Mouse (Mus musculus): ENCODE results near the gene Mettl23. TPM values are rescaled to one million over a fixed set of nuclear protein-coding genes. Genes with fewer than 3 reads are reported as not detected.

Mettl23 gene
- polyA plus RNA-seq, 1 experiment from 2014 or later, result 68.5 TPM

DNA sequence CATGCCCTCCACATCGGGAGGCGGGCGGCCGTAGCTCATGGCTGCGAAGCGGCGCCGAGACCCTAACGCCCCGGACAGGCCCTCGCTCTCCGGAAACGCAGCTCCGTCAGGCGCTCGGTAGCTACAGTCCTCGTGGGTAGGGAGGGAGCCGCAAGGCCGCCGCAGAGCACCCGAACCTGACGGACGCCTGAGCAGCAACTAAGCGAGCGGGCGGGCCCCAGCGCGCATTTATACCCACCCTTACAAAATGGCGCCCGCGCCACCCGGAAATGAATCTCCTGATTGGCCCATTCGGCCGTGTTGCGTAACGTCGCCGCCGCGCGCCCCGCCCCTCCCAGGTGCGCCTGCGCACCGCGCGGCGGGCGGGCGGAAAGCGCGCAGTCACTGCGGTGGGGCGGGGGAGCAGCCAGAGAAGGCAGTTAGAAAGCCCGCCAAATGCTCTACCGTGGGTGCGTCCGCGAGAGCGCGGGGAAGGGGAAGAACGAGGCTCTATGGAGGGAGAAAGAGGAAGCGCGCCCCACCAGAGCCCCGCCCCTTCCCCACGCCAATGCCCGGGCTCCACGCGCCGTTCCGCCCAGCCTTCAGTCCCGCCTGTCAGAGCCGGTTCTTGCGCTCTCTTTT is 9.9 kb downstream of the Mettl23 start, which contains the start of gene Srsf2:
Gene Srsf2, minus strand, starts transcription at position 204 of the 621 bp plus-strand sequence.
- no peaks in the 10 kb centered on the region for H3K27me3 ChIP-seq (ENCODE audit: low read depth, poor library complexity, severe bottlenecking)
- peak; percentile 96 for DNase-seq (ENCODE audit: low spot score)
- peak within 1 kb of the TSS; percentile 99 for H3K27ac ChIP-seq (replicated peaks)
- H3K36me3 ChIP-seq, result peaks cover 44% of the 10 kb centered on the region
- H3K4me1 ChIP-seq, result peaks cover 25% of the 10 kb centered on the region
- WGBS, result under 1% methylated on average over 71 of the region's 74 CpGs
- H3K9me3 ChIP-seq (replicated peaks), result no peaks in the 10 kb centered on the region
- peak within 1 kb of the TSS; percentile 100 for H3K4me3 ChIP-seq

DNA sequence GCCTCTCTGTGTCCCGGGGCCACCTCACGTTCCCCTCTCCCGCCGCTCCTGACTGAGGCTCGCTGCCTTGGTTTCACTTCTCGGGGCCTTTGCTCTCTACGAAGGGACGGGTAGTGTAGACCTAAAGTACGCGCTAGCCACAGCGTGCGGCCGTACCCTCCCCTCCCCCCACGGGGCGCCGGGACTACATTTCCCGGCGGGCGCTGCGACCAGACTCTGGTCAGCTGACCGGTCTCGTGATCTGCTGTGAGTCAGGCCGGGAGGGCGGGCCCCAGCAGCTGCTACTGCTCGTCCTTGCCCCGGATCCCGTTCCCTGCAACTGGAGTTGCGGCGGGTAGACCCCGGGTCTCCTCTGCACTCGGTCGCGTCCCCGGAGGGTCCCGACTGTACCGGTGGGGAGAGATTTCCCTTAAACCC is 10.4 kb downstream of the Mettl23 start:
- WGBS, result under 1% methylated on average over 36 of the region's 36 CpGs
- peak overlapping the region; percentile 100 for H3K4me3 ChIP-seq

DNA sequence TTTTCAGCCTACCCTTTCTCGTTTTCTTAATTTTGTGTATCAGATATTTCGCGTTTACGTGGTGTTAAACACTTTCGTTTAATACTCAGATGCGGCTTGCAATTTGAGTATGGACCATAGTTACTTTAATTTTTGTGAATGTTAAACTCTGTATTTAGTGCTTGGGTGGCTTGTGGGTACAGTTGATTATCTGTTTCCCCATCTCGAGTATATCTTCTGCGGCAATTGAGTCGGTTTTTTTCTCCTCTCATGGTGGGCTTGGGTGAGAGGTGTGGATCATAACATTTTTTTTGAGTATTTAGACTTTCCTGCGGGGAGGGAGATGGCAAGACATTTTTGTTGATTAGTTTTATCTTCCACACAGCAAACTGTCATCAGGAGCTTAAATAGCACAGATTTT is 11.2 kb downstream of the Mettl23 start:
- peak overlapping the region; percentile 100 for H3K4me3 ChIP-seq
- no peak for DNase-seq (ENCODE audit: low spot score)
- 43% methylated on average over 10 of the region's 10 CpGs for WGBS
- H3K4me1 ChIP-seq, result peaks cover 25% of the 10 kb centered on the region
- H3K9me3 ChIP-seq (replicated peaks), result no peaks in the 10 kb centered on the region
- no peaks in the 10 kb centered on the region for H3K27me3 ChIP-seq (ENCODE audit: low read depth, poor library complexity, severe bottlenecking)
- peaks cover 38% of the 10 kb centered on the region for H3K36me3 ChIP-seq
- H3K27ac ChIP-seq (replicated peaks), result peak overlapping the region; percentile 99; the same call in 1 of the 2 replicates

More for the DNA sequence above, 10.4 kb downstream of the Mettl23 start:
- DNase-seq (ENCODE audit: low spot score), result peak; percentile 96
- H3K4me1 ChIP-seq, result peaks cover 25% of the 10 kb centered on the region
- H3K27ac ChIP-seq (replicated peaks), result peak overlapping the region; percentile 99
- peaks cover 43% of the 10 kb centered on the region for H3K36me3 ChIP-seq
- H3K27me3 ChIP-seq (ENCODE audit: low read depth, poor library complexity, severe bottlenecking), result no peaks in the 10 kb centered on the region
- H3K9me3 ChIP-seq (replicated peaks), result no peaks in the 10 kb centered on the region

DNA sequence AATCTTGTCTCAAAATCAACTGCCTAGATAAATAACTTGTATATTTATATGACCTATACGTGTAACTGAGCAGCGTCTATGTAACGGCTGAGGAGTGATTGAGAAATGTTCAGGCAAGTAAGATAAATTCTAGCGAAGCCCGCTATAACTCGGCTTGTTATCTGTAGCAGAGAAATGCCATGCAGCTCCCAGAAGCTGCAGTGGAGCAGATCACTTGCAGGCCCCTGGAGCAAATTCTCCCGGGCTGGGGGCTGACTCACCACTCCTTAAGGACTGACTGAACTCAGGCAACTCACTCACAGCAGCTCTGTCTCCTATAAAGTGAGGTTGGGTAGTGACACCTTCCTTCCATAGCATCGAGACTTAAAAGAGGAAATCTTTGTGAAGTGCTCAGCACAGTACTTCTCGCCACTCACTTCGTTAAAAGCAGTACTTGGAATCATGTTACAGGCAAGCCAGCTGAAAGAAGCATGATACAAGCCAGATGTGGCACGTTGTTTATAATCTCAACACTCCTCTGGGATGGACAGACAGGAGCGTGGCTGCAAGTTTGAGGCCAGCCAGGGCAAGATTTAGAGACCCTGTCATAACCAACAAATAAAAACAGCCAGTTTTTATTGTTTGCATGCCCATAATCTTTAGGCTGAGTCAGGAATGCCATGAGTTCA is 14.2 kb downstream of the Mettl23 start:
- Histone ChIP-seq H3K27me3 (ENCODE audit: low read depth, poor library complexity, severe bottlenecking) (no peaks in the 10 kb centered on the region), H3K4me1 (peaks cover 13% of the 10 kb centered on the region), H3K27ac (replicated peaks) (no peak overlapping the region), H3K4me3 (no peak overlapping the region), H3K36me3 (peaks cover 37% of the 10 kb centered on the region), H3K9me3 (replicated peaks) (no peaks in the 10 kb centered on the region)
- DNase-seq (ENCODE audit: low spot score), result no peak
- WGBS, result 86% methylated on average over 12 of the region's 12 CpGs

DNA sequence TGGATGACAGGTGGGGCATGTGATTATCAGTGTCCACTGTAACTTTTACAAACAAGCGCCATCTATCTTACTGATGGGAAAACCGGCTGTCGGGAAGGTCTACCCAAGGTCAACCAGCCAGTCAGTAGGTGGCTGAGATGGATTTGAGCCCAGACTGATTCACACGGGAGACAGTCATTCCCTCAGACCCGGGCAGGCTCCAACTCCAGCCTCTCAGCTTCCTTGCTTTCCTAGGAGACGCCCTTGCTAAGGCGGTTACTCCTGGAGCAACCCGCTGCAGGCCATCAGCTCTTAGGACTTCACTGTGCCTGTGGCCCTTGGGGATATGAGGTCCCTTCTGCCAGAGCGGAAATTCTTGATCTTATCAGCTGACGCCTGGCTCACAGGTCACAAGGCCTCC is 21.4 kb downstream of the Mettl23 start:
- H3K4me3 ChIP-seq, result no peak overlapping the region
- 89% methylated on average over 10 of the region's 10 CpGs for WGBS
- no peak for DNase-seq (ENCODE audit: low spot score)

DNA sequence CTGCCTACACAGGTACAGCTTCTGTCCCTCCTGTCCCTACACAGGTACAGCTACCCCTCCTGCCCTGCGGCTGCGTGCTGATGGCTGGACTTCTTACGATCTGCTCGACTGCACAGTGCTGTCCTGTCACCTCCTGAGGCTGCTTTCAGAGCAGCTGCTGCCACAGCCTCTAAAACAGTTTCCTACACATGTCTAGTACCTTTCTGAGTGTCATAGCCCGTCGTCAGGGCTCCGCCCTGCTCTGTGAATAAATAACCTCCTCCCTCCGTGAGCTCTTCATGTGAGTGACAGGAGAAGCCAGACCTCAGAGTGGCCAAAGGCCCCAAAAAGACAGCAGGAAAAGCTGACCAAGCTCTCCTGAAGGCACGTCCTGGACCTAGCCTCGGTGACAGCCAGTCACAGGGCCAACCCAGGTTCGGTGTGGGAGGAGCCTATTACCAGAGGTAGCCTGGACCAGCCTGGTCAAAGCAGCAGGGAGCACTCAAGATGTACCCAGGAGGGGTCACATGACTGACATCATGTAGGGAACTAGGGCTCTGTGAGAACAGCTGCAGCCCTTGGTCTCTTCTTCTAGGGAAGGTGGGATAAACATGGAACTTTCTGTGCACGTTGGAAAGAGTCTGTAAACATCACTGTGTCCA is 23.0 kb downstream of the Mettl23 start:
- Histone ChIP-seq H3K27ac (replicated peaks) (no peak overlapping the region), H3K9me3 (replicated peaks) (no peaks in the 10 kb centered on the region), H3K4me3 (no peak overlapping the region), H3K36me3 (peaks cover 74% of the 10 kb centered on the region), H3K4me1 (no peaks in the 10 kb centered on the region), H3K27me3 (ENCODE audit: low read depth, poor library complexity, severe bottlenecking) (no peaks in the 10 kb centered on the region)
- DNase-seq (ENCODE audit: low spot score), result no peak
- WGBS, result 84% methylated on average over 12 of the region's 12 CpGs

More for the DNA sequence above, 21.4 kb downstream of the Mettl23 start:
- Histone ChIP-seq H3K27ac (replicated peaks) (no peak overlapping the region), H3K36me3 (peaks cover 81% of the 10 kb centered on the region), H3K9me3 (replicated peaks) (no peaks in the 10 kb centered on the region), H3K4me1 (no peaks in the 10 kb centered on the region), H3K27me3 (ENCODE audit: low read depth, poor library complexity, severe bottlenecking) (no peaks in the 10 kb centered on the region)

DNA sequence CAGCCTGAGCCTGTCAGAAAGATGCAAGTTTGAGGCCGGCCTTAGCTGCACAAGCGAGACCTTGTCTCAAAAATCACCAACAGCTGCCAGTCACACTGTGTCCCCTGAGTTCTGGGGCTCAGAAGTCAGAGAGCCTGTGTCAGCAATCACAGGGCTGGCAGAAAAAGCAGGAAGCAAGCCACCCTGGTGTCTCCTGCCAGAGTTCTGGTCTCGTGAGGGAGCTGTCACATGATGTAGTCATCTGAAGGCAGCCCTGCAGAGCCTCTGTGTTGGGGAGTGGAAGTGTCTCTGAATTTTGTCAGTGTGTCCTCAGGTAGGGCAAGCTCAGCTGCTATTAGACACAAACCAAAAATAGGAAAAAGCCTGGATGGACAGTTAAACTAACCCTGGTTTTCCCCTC is 25.1 kb downstream of the Mettl23 start:
- H3K4me3 ChIP-seq, result no peak overlapping the region
- DNase-seq (ENCODE audit: low spot score), result no peak
- WGBS, result 78% methylated on average over 3 of the region's 3 CpGs
- no peaks in the 10 kb centered on the region for H3K27me3 ChIP-seq (ENCODE audit: low read depth, poor library complexity, severe bottlenecking)
- no peak overlapping the region for H3K27ac ChIP-seq (replicated peaks)
- H3K9me3 ChIP-seq (replicated peaks), result no peaks in the 10 kb centered on the region
- peaks cover 76% of the 10 kb centered on the region for H3K36me3 ChIP-seq
- no peaks in the 10 kb centered on the region for H3K4me1 ChIP-seq

DNA sequence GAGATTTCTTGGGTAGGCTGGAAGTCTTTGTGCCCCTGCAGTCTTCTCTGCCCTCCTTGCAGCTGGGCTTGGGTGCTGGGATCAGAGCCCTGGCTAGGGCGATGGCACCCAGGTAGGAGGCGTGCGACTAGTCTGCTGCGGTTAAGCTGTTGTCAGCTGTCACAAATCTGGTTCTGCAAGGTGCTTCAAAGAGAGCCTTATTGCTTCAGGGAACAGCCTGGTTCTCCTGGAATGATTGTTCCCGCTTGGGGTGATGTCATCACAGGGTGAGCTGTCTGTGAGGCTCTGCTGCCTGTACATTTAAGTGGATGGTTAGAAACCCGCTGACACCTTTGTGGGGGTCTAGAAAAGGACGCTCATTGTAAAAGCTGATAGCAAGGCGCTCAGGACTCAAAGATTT is 26.1 kb downstream of the Mettl23 start:
- H3K27ac ChIP-seq (replicated peaks), result no peak overlapping the region
- no peaks in the 10 kb centered on the region for H3K27me3 ChIP-seq (ENCODE audit: low read depth, poor library complexity, severe bottlenecking)
- 89% methylated on average over 8 of the region's 8 CpGs for WGBS
- H3K4me1 ChIP-seq, result no peaks in the 10 kb centered on the region
- H3K4me3 ChIP-seq, result no peak overlapping the region
- no peaks in the 10 kb centered on the region for H3K9me3 ChIP-seq (replicated peaks)
- no peak for DNase-seq (ENCODE audit: low spot score)
- H3K36me3 ChIP-seq, result peaks cover 76% of the 10 kb centered on the region

DNA sequence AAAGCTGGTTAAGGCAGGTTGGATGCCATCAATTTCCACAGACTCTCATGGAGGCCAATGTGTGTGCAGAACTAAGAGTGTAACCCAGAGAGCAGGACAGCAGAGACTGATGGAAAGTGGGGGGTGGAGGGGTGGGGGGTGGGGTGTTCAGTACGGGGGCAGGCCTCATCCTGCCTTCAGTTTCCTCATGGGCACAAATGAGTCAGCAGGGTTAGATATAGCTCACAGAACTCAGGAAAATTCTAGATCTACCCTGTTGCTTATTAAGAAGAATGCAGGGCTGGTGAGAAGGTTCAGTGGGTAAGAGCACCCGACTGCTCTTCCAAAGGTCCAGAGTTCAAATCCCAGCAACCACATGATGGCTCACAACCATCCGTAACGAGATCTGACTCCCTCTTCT is 26.6 kb downstream of the Mettl23 start:
- no peak overlapping the region for H3K27ac ChIP-seq (replicated peaks)
- no peak overlapping the region for H3K4me3 ChIP-seq
- no peaks in the 10 kb centered on the region for H3K4me1 ChIP-seq
- H3K27me3 ChIP-seq (ENCODE audit: low read depth, poor library complexity, severe bottlenecking), result no peaks in the 10 kb centered on the region
- peaks cover 76% of the 10 kb centered on the region for H3K36me3 ChIP-seq
- H3K9me3 ChIP-seq (replicated peaks), result no peaks in the 10 kb centered on the region
- 90% methylated on average over 4 of the region's 4 CpGs for WGBS
- no peak for DNase-seq (ENCODE audit: low spot score)

DNA sequence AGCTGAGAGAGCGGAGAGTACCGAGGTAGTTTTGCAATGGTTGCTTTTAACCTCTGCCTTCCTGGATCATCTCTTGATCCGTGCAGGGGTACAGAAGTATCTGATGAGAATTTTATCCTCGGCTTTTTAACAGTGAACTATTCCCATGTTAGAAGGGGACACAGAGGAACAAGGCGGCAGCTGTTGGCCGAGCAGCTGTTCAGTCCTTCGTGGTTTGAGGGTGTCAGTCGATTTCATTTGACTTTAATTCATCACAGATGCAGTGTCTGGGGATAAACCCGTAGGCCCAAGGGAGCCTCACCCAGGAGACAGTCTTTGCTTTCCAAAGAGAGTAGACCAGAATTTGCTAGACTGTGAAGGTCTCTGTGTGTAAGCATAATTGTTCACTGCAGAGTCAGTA is 28.5 kb downstream of the Mettl23 start:
- Histone ChIP-seq H3K4me3 (no peak overlapping the region), H3K27me3 (ENCODE audit: low read depth, poor library complexity, severe bottlenecking) (no peaks in the 10 kb centered on the region), H3K36me3 (peaks cover 64% of the 10 kb centered on the region), H3K4me1 (no peaks in the 10 kb centered on the region), H3K9me3 (replicated peaks) (no peaks in the 10 kb centered on the region), H3K27ac (replicated peaks) (no peak overlapping the region)
- WGBS, result 91% methylated on average over 9 of the region's 9 CpGs
- no peak for DNase-seq (ENCODE audit: low spot score)

DNA sequence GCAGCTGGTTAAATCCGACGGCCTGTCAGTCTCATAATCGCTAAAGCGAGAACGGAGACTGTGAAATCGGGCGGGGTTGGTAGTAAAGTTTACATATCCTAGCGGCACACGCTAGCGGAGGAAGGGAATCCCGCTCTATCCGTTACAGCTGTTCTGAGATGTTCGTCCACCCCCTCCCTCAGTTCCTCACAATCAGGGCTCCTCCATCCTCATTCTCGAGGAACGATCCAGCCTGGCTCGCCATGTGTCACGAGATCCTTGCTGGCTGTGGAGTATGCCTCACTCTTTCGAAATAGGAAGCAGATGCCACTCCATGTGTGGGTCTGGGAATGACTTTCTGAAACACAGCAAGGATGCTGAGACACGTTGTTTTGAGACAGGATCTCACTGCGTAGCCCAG is 30.9 kb downstream of the Mettl23 start:
- H3K36me3 ChIP-seq, result peaks cover 53% of the 10 kb centered on the region
- WGBS, result 93% methylated on average over 20 of the region's 20 CpGs
- DNase-seq (ENCODE audit: low spot score), result no peak

DNA sequence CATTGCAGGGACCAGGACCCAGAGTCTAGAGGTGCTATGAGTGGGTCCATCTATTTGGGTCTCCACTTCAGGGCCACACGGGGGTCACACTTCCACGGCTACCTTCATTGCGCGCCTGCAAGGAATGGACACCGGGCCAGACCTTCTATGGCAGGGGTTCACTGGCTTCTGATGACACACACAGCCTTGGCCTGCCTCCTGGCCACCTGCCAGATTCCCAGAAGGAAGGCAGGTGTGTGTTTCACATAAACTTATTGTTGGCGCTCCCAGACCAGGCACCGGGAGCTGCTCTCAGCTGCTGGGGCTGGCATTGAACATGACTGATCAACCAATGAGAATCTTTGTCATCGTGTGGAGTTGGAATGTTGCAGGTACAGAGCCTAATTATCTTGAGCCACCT is 35.4 kb downstream of the Mettl23 start:
- Histone ChIP-seq H3K27me3 (ENCODE audit: low read depth, poor library complexity, severe bottlenecking) (no peaks in the 10 kb centered on the region), H3K36me3 (peaks cover 17% of the 10 kb centered on the region), H3K4me3 (no peak overlapping the region), H3K27ac (replicated peaks) (no peak overlapping the region), H3K4me1 (no peaks in the 10 kb centered on the region), H3K9me3 (replicated peaks) (no peaks in the 10 kb centered on the region)
- no peak for DNase-seq (ENCODE audit: low spot score)
- WGBS, result 93% methylated on average over 8 of the region's 8 CpGs

More for the DNA sequence above, 30.9 kb downstream of the Mettl23 start:
- Histone ChIP-seq H3K27ac (replicated peaks) (no peak overlapping the region), H3K4me1 (no peaks in the 10 kb centered on the region), H3K27me3 (ENCODE audit: low read depth, poor library complexity, severe bottlenecking) (no peaks in the 10 kb centered on the region), H3K4me3 (no peak overlapping the region), H3K9me3 (replicated peaks) (no peaks in the 10 kb centered on the region)

DNA sequence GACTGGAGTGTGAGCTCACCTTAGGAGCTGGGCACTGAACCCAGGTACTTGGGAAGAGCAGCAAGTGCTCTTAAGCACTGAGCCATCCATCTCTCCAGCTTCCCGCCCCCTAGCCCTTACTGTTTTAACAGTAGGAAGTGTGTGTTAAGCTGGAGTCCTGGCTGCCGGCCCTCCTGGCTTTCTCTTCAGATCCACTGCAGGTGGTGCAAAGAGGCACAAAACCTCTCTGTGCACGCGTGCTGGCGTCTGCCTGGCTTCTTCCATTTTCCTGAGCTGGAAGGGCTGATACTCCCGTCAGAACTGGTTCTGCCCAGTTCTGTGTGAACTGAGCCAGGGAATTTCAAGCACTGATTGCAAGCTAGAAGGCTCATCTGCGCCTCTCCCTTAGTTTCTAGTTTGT is 37.8 kb downstream of the Mettl23 start:
- Histone ChIP-seq H3K27me3 (ENCODE audit: low read depth, poor library complexity, severe bottlenecking) (peaks cover 5% of the 10 kb centered on the region), H3K27ac (replicated peaks) (no peak overlapping the region), H3K4me3 (no peak overlapping the region), H3K36me3 (no peaks in the 10 kb centered on the region), H3K9me3 (replicated peaks) (no peaks in the 10 kb centered on the region), H3K4me1 (peaks cover 9% of the 10 kb centered on the region)
- DNase-seq (ENCODE audit: low spot score), result no peak
- WGBS, result 76% methylated on average over 7 of the region's 7 CpGs
